Mouse (Mus musculus): ENCODE measurements at regions not wholly inside any gene's neighbourhood (a gene's known extent, or its start where the extent isn't known, plus 50 kb on each side); places are given as distances from the start of the nearest gene placed in this dataset.
A peak's percentile ranks its signal among the peaks of the same experiment; 100 is the strongest.

DNA sequence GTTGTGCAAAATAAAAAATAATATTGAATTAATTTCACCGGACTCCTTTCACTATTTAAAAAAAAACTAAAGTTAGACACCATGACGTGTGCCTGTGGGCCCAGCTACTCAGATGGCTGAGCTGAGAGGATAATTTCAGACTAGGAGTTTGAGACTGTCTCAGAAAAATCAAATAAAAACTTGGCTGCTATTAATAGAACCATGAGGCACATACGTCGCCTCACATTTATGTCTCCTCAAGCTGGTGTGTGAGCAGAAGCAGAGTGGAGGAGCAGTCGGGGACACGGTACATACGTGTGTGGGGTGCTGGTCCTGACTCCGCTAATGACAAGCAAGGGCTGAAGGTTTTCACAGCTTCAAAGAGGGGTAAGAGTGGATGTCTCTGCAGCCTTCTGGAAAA is 52.8 kb upstream of the Dmrtb1 start:
- no peak overlapping the region for H3K4me3 ChIP-seq
- no peak for ATAC-seq
- WGBS, result 92% methylated on average over 8 of the region's 8 CpGs
- H3K27ac ChIP-seq, result no peak overlapping the region
- H3K9me3 ChIP-seq (replicated peaks), result no peaks in the 10 kb centered on the region
- H3K36me3 ChIP-seq (ENCODE audit: poor library complexity, severe bottlenecking), result no peaks in the 10 kb centered on the region
- 0 out of 2 replicates have a peak, but pooled peaks cover 2% of the 10 kb centered on the region for H3K27me3 ChIP-seq
- H3K4me1 ChIP-seq, result peaks cover 53% of the 10 kb centered on the region
- no peak overlapping the region for H3K4me2 ChIP-seq
- H3K9ac ChIP-seq, result no peak overlapping the region

DNA sequence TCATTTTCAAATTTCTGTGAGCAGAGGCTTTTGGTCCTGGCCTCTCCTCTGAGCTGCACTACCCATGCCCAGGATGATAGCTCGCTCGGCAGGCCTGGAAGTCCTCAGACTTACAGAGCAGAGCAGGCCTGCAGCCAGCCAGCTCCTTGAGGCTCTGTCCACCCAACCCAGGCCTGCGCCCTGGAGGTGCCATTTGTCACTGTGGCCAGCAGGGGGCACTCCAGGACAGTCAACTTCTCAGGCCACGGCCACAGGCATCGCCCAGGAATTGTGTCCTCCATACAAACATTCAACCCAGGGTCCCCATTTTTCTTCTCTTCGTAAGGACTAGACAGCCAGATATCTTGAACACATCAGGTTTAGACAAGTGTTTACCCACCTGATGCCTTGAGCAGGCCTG is 53.9 kb upstream of the Dmrtb1 start:
- Histone ChIP-seq H3K4me2 (no peak overlapping the region), H3K9me3 (replicated peaks) (no peaks in the 10 kb centered on the region), H3K27ac (0 out of 2 replicates have a peak overlapping the region, but pooled peaks have one; percentile 35), H3K4me3 (no peak overlapping the region), H3K36me3 (ENCODE audit: poor library complexity, severe bottlenecking) (no peaks in the 10 kb centered on the region), H3K9ac (no peak overlapping the region), H3K27me3 (0 out of 2 replicates have a peak, but pooled peaks cover 1% of the 10 kb centered on the region), H3K4me1 (peaks cover 48% of the 10 kb centered on the region)
- peak; percentile 74 for ATAC-seq
- WGBS, result 9% methylated on average over 6 of the region's 6 CpGs

- no peaks in the 10 kb centered on the region for H3K9me3 ChIP-seq (replicated peaks)
- no peaks in the 10 kb centered on the region for H3K27me3 ChIP-seq
- 87% methylated on average over 9 of the region's 9 CpGs for WGBS
- H3K4me1 ChIP-seq, result peaks cover 48% of the 10 kb centered on the region
- no peaks in the 10 kb centered on the region for H3K36me3 ChIP-seq (ENCODE audit: poor library complexity, severe bottlenecking)
- ATAC-seq, result no peak
- H3K4me2 ChIP-seq, result no peak overlapping the region
- no peak overlapping the region for H3K4me3 ChIP-seq
- H3K27ac ChIP-seq, result peak overlapping the region; percentile 83
- H3K9ac ChIP-seq, result peak overlapping the region; percentile 40
Observed at GRCm38 (mm10) chr4:107738776-107739175, 54.7 kb upstream of the Dmrtb1 start.

DNA sequence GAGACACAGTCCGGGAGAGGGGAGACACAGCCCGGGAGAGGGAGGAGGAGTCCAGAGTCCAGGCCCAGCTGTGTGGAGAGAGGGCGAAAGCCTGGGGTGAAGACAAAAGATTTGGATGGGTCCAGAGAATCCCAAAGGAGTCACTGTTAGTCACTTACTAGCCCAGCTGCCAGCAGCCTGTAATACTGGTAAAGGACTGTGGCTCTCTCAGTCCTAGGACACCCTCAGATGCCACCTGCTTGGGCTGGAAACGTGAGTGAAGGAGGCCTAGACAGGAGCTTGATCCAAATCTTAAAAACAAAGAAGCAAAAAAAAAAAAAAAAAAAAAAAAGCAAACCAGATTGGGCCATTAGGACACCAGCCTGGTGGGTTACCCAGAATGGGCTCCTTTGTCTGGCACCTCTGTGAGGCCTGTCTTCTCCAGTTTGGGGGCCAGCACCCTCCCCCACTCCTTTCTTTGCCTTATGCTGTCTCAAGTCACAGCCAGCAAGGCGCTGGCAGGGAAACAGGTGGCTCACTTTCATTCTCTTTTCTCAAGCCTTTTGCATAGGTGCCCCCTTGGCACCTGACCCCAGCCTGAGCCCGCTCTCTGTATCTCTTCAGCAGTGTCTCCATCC is 55.9 kb upstream of the Dmrtb1 start:
- 33% methylated on average over 6 of the region's 6 CpGs for WGBS
- Histone ChIP-seq H3K36me3 (ENCODE audit: poor library complexity, severe bottlenecking) (no peaks in the 10 kb centered on the region), H3K4me2 (no peak overlapping the region), H3K9ac (peak overlapping the region; percentile 46), H3K9me3 (replicated peaks) (no peaks in the 10 kb centered on the region), H3K27me3 (no peaks in the 10 kb centered on the region), H3K4me3 (no peak overlapping the region), H3K27ac (peak overlapping the region; percentile 83), H3K4me1 (peaks cover 51% of the 10 kb centered on the region)
- peak; percentile 72 for ATAC-seq

DNA sequence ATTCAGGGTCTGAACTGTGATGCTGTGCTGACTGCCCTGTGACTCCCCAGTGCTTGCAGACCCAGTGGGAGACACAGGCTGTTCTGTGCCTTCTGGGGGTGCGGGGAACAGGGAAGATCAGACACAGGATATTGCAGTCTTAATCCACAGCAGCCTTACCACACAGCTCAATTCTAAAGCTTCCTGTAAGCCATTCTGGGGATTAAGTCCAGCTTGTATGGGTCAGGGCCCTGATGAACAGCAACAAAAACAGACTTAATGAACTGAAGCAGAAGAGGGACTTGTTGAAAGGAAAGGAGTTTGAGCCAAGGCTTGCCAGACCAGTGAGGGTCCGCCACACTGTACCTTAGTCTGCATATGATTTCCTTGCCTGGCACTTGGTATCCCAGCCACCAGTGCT is 58.4 kb upstream of the Lrp8 start:
- no peak overlapping the region for H3K4me2 ChIP-seq
- H3K9me3 ChIP-seq (replicated peaks), result no peaks in the 10 kb centered on the region
- 36% methylated on average over 2 of the region's 2 CpGs for WGBS
- H3K4me3 ChIP-seq, result no peak overlapping the region
- ATAC-seq, result no peak
- H3K9ac ChIP-seq, result no peak overlapping the region
- H3K27ac ChIP-seq, result no peak overlapping the region; the same call in 1 of the 2 replicates
- no peaks in the 10 kb centered on the region for H3K27me3 ChIP-seq
- no peaks in the 10 kb centered on the region for H3K36me3 ChIP-seq (ENCODE audit: poor library complexity, severe bottlenecking)
- H3K4me1 ChIP-seq, result peaks cover 59% of the 10 kb centered on the region

- Histone ChIP-seq H3K9me3 (replicated peaks) (no peaks in the 10 kb centered on the region), H3K4me3 (no peak overlapping the region), H3K4me1 (peaks cover 32% of the 10 kb centered on the region), H3K27ac (no peak overlapping the region), H3K9ac (no peak overlapping the region), H3K36me3 (ENCODE audit: poor library complexity, severe bottlenecking) (no peaks in the 10 kb centered on the region), H3K27me3 (no peaks in the 10 kb centered on the region), H3K4me2 (no peak overlapping the region)
- 74% methylated on average over 3 of the region's 3 CpGs for WGBS
- ATAC-seq, result no peak
Observed at GRCm38 (mm10) chr4:107746366-107746765, 55.7 kb upstream of the Lrp8 start.

- Histone ChIP-seq H3K36me3 (ENCODE audit: poor library complexity, severe bottlenecking) (no peaks in the 10 kb centered on the region), H3K27me3 (no peaks in the 10 kb centered on the region), H3K4me1 (peaks cover 32% of the 10 kb centered on the region), H3K4me2 (no peak overlapping the region), H3K9me3 (replicated peaks) (no peaks in the 10 kb centered on the region), H3K9ac (no peak overlapping the region), H3K27ac (no peak overlapping the region), H3K4me3 (no peak overlapping the region)
- ATAC-seq, result no peak
- 82% methylated on average over 5 of the region's 5 CpGs for WGBS
Observed at GRCm38 (mm10) chr4:107746923-107747431, 55.1 kb upstream of the Lrp8 start.

DNA sequence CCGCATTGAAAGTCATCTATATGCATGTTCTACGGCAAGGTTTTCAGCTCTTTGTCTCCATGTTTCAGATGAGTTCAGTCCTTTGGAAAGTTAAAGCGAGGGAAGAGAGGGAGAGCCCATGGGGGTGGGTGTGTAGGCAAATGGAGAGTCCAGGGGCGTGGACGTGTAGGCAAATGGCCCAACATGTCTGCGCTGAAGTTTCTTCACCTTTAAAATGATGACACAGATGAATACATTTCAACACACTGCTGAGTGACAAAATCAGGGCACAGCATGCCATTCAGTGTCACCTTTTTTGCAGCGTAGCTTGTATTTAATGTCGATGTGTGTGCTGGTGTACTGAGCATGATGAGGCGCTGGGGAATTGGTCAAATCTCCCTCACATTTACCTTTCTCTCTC is 54.6 kb upstream of the Lrp8 start:
- Histone ChIP-seq H3K36me3 (ENCODE audit: poor library complexity, severe bottlenecking) (no peaks in the 10 kb centered on the region), H3K27ac (no peak overlapping the region), H3K9me3 (replicated peaks) (no peaks in the 10 kb centered on the region), H3K4me3 (no peak overlapping the region), H3K9ac (no peak overlapping the region), H3K27me3 (no peaks in the 10 kb centered on the region), H3K4me2 (no peak overlapping the region), H3K4me1 (peaks cover 31% of the 10 kb centered on the region)
- WGBS, result 86% methylated on average over 9 of the region's 9 CpGs
- ATAC-seq, result no peak

DNA sequence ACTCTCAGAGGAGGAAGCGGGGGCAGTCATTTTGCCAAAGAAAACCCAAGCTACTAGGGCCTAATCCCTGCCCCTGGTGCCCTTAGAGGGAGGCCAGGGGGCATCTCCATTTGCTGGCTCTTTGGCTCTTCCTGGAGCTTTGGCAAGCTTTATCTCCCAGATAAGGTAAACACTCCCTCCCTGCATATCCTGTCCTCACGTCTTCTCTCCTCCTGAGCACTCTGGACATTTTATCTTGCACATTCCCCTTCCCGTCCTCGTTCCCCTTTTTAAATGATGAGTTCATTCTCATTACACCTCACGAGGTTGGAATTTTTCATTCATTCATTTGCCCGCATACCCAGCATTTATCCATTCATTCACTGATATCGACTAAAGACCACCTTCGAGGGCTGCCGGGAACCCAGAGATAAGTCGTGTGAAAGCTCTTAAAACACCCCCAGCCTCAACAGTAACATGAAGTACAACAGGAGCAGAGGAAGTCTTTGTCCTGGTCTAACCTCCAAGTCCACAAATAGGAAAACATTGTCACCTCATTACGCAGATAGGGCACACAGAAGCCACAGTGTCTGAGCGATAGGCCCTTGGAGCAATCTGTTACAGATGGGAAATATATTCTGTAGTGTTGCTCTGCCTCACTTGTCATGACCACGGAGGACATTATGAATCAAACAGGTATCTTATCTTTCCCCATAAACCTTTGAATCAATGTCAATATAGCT is 54.0 kb upstream of the Lrp8 start:
- WGBS, result 80% methylated on average over 13 of the region's 13 CpGs
- Histone ChIP-seq H3K4me2 (no peak overlapping the region), H3K9ac (no peak overlapping the region), H3K4me1 (peaks cover 25% of the 10 kb centered on the region), H3K36me3 (ENCODE audit: poor library complexity, severe bottlenecking) (no peaks in the 10 kb centered on the region), H3K27ac (no peak overlapping the region), H3K9me3 (replicated peaks) (no peaks in the 10 kb centered on the region), H3K4me3 (no peak overlapping the region), H3K27me3 (no peaks in the 10 kb centered on the region)
- ATAC-seq, result no peak

GRCm38 (mm10) chr4:107749045-107749444 is 53.0 kb upstream of the Lrp8 start:
- no peak overlapping the region for H3K27ac ChIP-seq
- H3K9ac ChIP-seq, result no peak overlapping the region
- no peak overlapping the region for H3K4me3 ChIP-seq
- no peak overlapping the region for H3K4me2 ChIP-seq
- H3K4me1 ChIP-seq, result peaks cover 20% of the 10 kb centered on the region
- 80% methylated on average over 8 of the region's 8 CpGs for WGBS
- H3K27me3 ChIP-seq, result no peaks in the 10 kb centered on the region
- H3K36me3 ChIP-seq (ENCODE audit: poor library complexity, severe bottlenecking), result no peaks in the 10 kb centered on the region
- H3K9me3 ChIP-seq (replicated peaks), result no peaks in the 10 kb centered on the region
- no peak for ATAC-seq

DNA sequence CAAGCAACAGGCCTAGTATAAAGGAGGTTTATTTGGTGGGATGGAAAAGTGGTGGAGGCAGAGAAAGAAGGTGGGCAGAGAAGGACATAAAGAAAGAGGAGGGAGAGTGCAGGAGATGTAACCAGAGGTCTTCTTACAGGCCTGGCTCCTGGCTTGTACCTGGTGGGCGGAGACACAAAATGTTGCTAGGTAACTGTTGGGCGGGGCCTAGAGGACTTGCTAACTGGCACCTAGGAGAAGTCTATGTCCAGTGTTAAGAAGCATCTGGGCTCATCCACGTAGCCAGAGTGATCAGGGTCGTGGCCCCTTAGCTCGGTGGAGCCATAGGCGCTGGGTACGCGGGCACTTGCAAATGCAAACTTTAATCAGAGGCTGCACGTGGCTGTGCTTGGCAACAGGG is 52.0 kb upstream of the Lrp8 start:
- WGBS, result 55% methylated on average over 9 of the region's 9 CpGs

More for the DNA sequence above, 52.0 kb upstream of the Lrp8 start:
- Histone ChIP-seq H3K4me3 (no peak overlapping the region), H3K27me3 (no peaks in the 10 kb centered on the region), H3K4me2 (no peak overlapping the region), H3K27ac (no peak overlapping the region), H3K9ac (no peak overlapping the region), H3K4me1 (peaks cover 18% of the 10 kb centered on the region), H3K9me3 (replicated peaks) (no peaks in the 10 kb centered on the region), H3K36me3 (ENCODE audit: poor library complexity, severe bottlenecking) (no peaks in the 10 kb centered on the region)
- no peak for ATAC-seq
